Mouse (Mus musculus): ENCODE measurements at regions not wholly inside any gene's neighbourhood (a gene's known extent, or its start where the extent isn't known, plus 50 kb on each side); places are given as distances from the start of the nearest gene placed in this dataset.

GRCm38 (mm10) chr3:37897392-37897791 is 173.1 kb upstream of the Gm5148 start:
- no peak for ATAC-seq (replicated peaks; ENCODE audit: poor library complexity, severe bottlenecking)

- ATAC-seq (replicated peaks; ENCODE audit: poor library complexity, severe bottlenecking), result no peak
Observed at GRCm38 (mm10) chr3:37896821-37897311, 172.6 kb upstream of the Gm5148 start.

- ATAC-seq (replicated peaks; ENCODE audit: poor library complexity, severe bottlenecking), result no peak
Observed at GRCm38 (mm10) chr3:37894599-37894998, 170.3 kb upstream of the Gm5148 start.

GRCm38 (mm10) chr3:37890202-37890601 is 165.9 kb upstream of the Gm5148 start:
- ATAC-seq (replicated peaks; ENCODE audit: poor library complexity, severe bottlenecking), result no peak

- ATAC-seq (replicated peaks; ENCODE audit: poor library complexity, severe bottlenecking), result no peak
Observed at GRCm38 (mm10) chr3:37888455-37888854, 164.2 kb upstream of the Gm5148 start.

- no peak for ATAC-seq (replicated peaks; ENCODE audit: poor library complexity, severe bottlenecking)
Observed at GRCm38 (mm10) chr3:37887711-37888110, 163.4 kb upstream of the Gm5148 start.

GRCm38 (mm10) chr3:37886705-37887454 is 162.6 kb upstream of the Gm5148 start:
- peak; percentile 61 for ATAC-seq (replicated peaks; ENCODE audit: poor library complexity, severe bottlenecking)

- ATAC-seq (replicated peaks; ENCODE audit: poor library complexity, severe bottlenecking), result no peak
Observed at GRCm38 (mm10) chr3:37885776-37886175, 161.5 kb upstream of the Gm5148 start.

- ATAC-seq (replicated peaks; ENCODE audit: poor library complexity, severe bottlenecking), result no peak
Observed at GRCm38 (mm10) chr3:37882417-37882816, 158.1 kb upstream of the Gm5148 start.

GRCm38 (mm10) chr3:37881016-37881415 is 156.7 kb upstream of the Gm5148 start:
- no peak for ATAC-seq (replicated peaks; ENCODE audit: poor library complexity, severe bottlenecking)

- ATAC-seq (replicated peaks; ENCODE audit: poor library complexity, severe bottlenecking), result no peak
Observed at GRCm38 (mm10) chr3:37879056-37879455, 154.8 kb upstream of the Gm5148 start.

- no peak for ATAC-seq (replicated peaks; ENCODE audit: poor library complexity, severe bottlenecking)
Observed at GRCm38 (mm10) chr3:37876016-37876765, 151.9 kb upstream of the Gm5148 start.

GRCm38 (mm10) chr3:37875331-37876015 is 151.2 kb upstream of the Gm5148 start:
- ATAC-seq (replicated peaks; ENCODE audit: poor library complexity, severe bottlenecking), result no peak

- no peak for ATAC-seq (replicated peaks; ENCODE audit: poor library complexity, severe bottlenecking)
Observed at GRCm38 (mm10) chr3:37874864-37875263, 150.6 kb upstream of the Gm5148 start.

- no peak for ATAC-seq (replicated peaks; ENCODE audit: poor library complexity, severe bottlenecking)
Observed at GRCm38 (mm10) chr3:37874346-37874745, 150.1 kb upstream of the Gm5148 start.

GRCm38 (mm10) chr3:37872329-37872728 is 148.0 kb upstream of the Gm5148 start:
- no peak for ATAC-seq (replicated peaks; ENCODE audit: poor library complexity, severe bottlenecking)

- no peak for ATAC-seq (replicated peaks; ENCODE audit: poor library complexity, severe bottlenecking)
Observed at GRCm38 (mm10) chr3:37871076-37871475, 146.8 kb upstream of the Gm5148 start.

GRCm38 (mm10) chr3:37868454-37868853 is 144.2 kb upstream of the Gm5148 start:
- ATAC-seq (replicated peaks; ENCODE audit: poor library complexity, severe bottlenecking), result no peak

- no peak for ATAC-seq (replicated peaks; ENCODE audit: poor library complexity, severe bottlenecking)
Observed at GRCm38 (mm10) chr3:37862756-37863155, 138.5 kb upstream of the Gm5148 start.

GRCm38 (mm10) chr3:37860715-37861461 is 136.6 kb upstream of the Gm5148 start:
- no peak for ATAC-seq (replicated peaks; ENCODE audit: poor library complexity, severe bottlenecking)
